Mouse (Mus musculus): ENCODE data around the gene Crtc1. TPM values are rescaled to one million over a fixed set of nuclear protein-coding genes. Genes with fewer than 3 reads are reported as not detected.

The Crtc1 gene
- polyA plus RNA-seq, 1 experiment from 2014 or later: 23.9 TPM

Other genes with a start within 250 kb of the Crtc1 start
- 2.3 and 3.3 TPM in 2 replicates for gene Slc25a42, start 227.3 kb downstream of the Crtc1 start, polyA plus RNA-seq (2014; fragmentation: Nextera tagmentation; extraction: Ambion mirVana)
- gene Sugp2, start 205.4 kb downstream of the Crtc1 start, polyA plus RNA-seq (2014; fragmentation: Nextera tagmentation; extraction: Ambion mirVana): 55.6 and 71.5 TPM in 2 replicates
- gene Armc6, start 205.1 kb downstream of the Crtc1 start, polyA plus RNA-seq (2014; fragmentation: Nextera tagmentation; extraction: Ambion mirVana): 79.2 and 96.7 TPM in 2 replicates
- gene Homer3, start 156.8 kb downstream of the Crtc1 start, polyA plus RNA-seq (2014; fragmentation: Nextera tagmentation; extraction: Ambion mirVana): 31.5 and 42.8 TPM in 2 replicates
- 51.5 and 52.3 TPM in 2 replicates for gene Ddx49, start 137.1 kb downstream of the Crtc1 start, polyA plus RNA-seq (2014; fragmentation: Nextera tagmentation; extraction: Ambion mirVana)
- gene Cope, start 137.1 kb downstream of the Crtc1 start, polyA plus RNA-seq (2014; fragmentation: Nextera tagmentation; extraction: Ambion mirVana): 305 and 332 TPM in 2 replicates
- gene Cers1, start 123.8 kb downstream of the Crtc1 start, polyA plus RNA-seq (2014; fragmentation: Nextera tagmentation; extraction: Ambion mirVana): 20.8 and 27.6 TPM in 2 replicates
- 2.1 and 4.2 TPM in 2 replicates for gene Gdf1, start 109.8 kb downstream of the Crtc1 start, polyA plus RNA-seq (2014; fragmentation: Nextera tagmentation; extraction: Ambion mirVana)
- 11.8 and 14.0 TPM in 2 replicates for gene Upf1, start 86.3 kb downstream of the Crtc1 start, polyA plus RNA-seq (2014; fragmentation: Nextera tagmentation; extraction: Ambion mirVana)
- 0.48 TPM in 1 of 2 replicates, not detected in the other for gene Comp, start 66.0 kb downstream of the Crtc1 start, polyA plus RNA-seq (2014; fragmentation: Nextera tagmentation; extraction: Ambion mirVana)
- 19.3 and 19.6 TPM in 2 replicates for gene Klhl26, start 37.4 kb upstream of the Crtc1 start, polyA plus RNA-seq (2014; fragmentation: Nextera tagmentation; extraction: Ambion mirVana)
- 84.4 and 87.4 TPM in 2 replicates for gene Tmem59l, start 47.8 kb upstream of the Crtc1 start, polyA plus RNA-seq (2014; fragmentation: Nextera tagmentation; extraction: Ambion mirVana)
- 1.7 and 3.2 TPM in 2 replicates for gene Crlf1, start 53.6 kb upstream of the Crtc1 start, polyA plus RNA-seq (2014; fragmentation: Nextera tagmentation; extraction: Ambion mirVana)
- gene Rex1bd, start 67.2 kb upstream of the Crtc1 start, polyA plus RNA-seq (2014; fragmentation: Nextera tagmentation; extraction: Ambion mirVana): 174 and 199 TPM in 2 replicates
- 709 and 911 TPM in 2 replicates for gene Uba52, start 71.2 kb upstream of the Crtc1 start, polyA plus RNA-seq (2014; fragmentation: Nextera tagmentation; extraction: Ambion mirVana)
- 363 and 380 TPM in 2 replicates for gene Fkbp8, start 88.1 kb upstream of the Crtc1 start, polyA plus RNA-seq (2014; fragmentation: Nextera tagmentation; extraction: Ambion mirVana)
- 49.1 and 57.9 TPM in 2 replicates for gene Kxd1, start 88.4 kb upstream of the Crtc1 start, polyA plus RNA-seq (2014; fragmentation: Nextera tagmentation; extraction: Ambion mirVana)
- 15.1 TPM in 2 replicates for gene Ell, start 99.9 kb upstream of the Crtc1 start, polyA plus RNA-seq (2014; fragmentation: Nextera tagmentation; extraction: Ambion mirVana)
- 59.0 and 75.1 TPM in 2 replicates for gene Isyna1, start 154.8 kb upstream of the Crtc1 start, polyA plus RNA-seq (2014; fragmentation: Nextera tagmentation; extraction: Ambion mirVana)
- gene Ssbp4, start 169.3 kb upstream of the Crtc1 start, polyA plus RNA-seq (2014; fragmentation: Nextera tagmentation; extraction: Ambion mirVana): 135 and 147 TPM in 2 replicates
- 0.89 and 1.9 TPM in 2 replicates for gene Lrrc25, start 176.6 kb upstream of the Crtc1 start, polyA plus RNA-seq (2014; fragmentation: Nextera tagmentation; extraction: Ambion mirVana)
- gene Gdf15, start 192.9 kb upstream of the Crtc1 start, polyA plus RNA-seq (2014; fragmentation: Nextera tagmentation; extraction: Ambion mirVana): 0.16 and 0.20 TPM in 2 replicates
- gene Pgpep1, start 220.8 kb upstream of the Crtc1 start, polyA plus RNA-seq (2014; fragmentation: Nextera tagmentation; extraction: Ambion mirVana): 85.7 and 101 TPM in 2 replicates
- 200 and 220 TPM in 2 replicates for gene Lsm4, start 233.7 kb upstream of the Crtc1 start, polyA plus RNA-seq (2014; fragmentation: Nextera tagmentation; extraction: Ambion mirVana)

Measured in forebrain, embryonic 14.5 days (tissue).